Mouse (Mus musculus): ENCODE data around the gene Fkbpl. TPM values are rescaled to one million over a fixed set of nuclear protein-coding genes. Genes with fewer than 3 reads are reported as not detected.

The Fkbpl gene
- total RNA-seq, 2 experiments from 2014 or later = 4.5 to 9.3 TPM

- TF ChIP-seq CTCF (IDR thresholded peaks at IDR 0.05) = no peak
- intact Hi-C loops (cut with DNase I) = loop anchor here (10.0 kb wide), 1 partner anchor 191 kb away; the partner anchor contains the start of genes Dxo and Stk19
- H3K27ac ChIP-seq = no peak overlapping the region
- H3K4me3 ChIP-seq = no peak overlapping the region
- DNase-seq = no peak
Measured at GRCm38 (mm10) chr17:34643379-34643778, 1.2 kb upstream of the Fkbpl start.

GRCm38 (mm10) chr17:34643944-34644343 lies 620 bp upstream of the Fkbpl start:
- peak; percentile 19 for DNase-seq
- intact Hi-C loops (cut with DNase I) = loop anchor here (10.0 kb wide), 1 partner anchor 191 kb away; the partner anchor contains the start of genes Dxo and Stk19
- no peak overlapping the region for H3K27ac ChIP-seq
- no peak for TF ChIP-seq CTCF (IDR thresholded peaks at IDR 0.05)
- peak overlapping the region; percentile 94; the same call in 1 of the 2 replicates for H3K4me3 ChIP-seq

- DNase-seq = peak; percentile 12
- no peak for TF ChIP-seq CTCF (IDR thresholded peaks at IDR 0.05)
- Histone ChIP-seq H3K27ac (peak overlapping the region; percentile 91), H3K4me3 (peak overlapping the region; percentile 94)
- intact Hi-C loops (cut with DNase I) = loop anchor here (10.0 kb wide), 1 partner anchor 189 kb away; the partner anchor contains the start of genes Dxo and Stk19
Measured at GRCm38 (mm10) chr17:34645256-34645829, 779 bp downstream of the Fkbpl start.

GRCm38 (mm10) chr17:34645831-34646511 lies 1.4 kb downstream of the Fkbpl start:
- no peak for TF ChIP-seq CTCF (IDR thresholded peaks at IDR 0.05)
- Histone ChIP-seq H3K4me3 (peak overlapping the region; percentile 94), H3K27ac (peak overlapping the region; percentile 91)
- DNase-seq = peak; percentile 45
- intact Hi-C loops (cut with DNase I) = loop anchor here (10.0 kb wide), 1 partner anchor 189 kb away; the partner anchor contains the start of genes Dxo and Stk19

- peak; percentile 98 for DNase-seq
- peak within 1 kb of the TSS; percentile 94 for H3K4me3 ChIP-seq
- intact Hi-C loops (cut with DNase I) = loop anchor here (10.0 kb wide), 1 partner anchor 188 kb away; the partner anchor contains the start of genes Dxo and Stk19
- peak within 1 kb of the TSS; percentile 92 for H3K27ac ChIP-seq
- no peak for TF ChIP-seq CTCF (IDR thresholded peaks at IDR 0.05)
Measured at GRCm38 (mm10) chr17:34646906-34647787, 2.6 kb downstream of the Fkbpl start, which contains the start of gene Atf6b. TSS of gene Atf6b (plus strand) at chr17:34647146.

GRCm38 (mm10) chr17:34648141-34648890 lies 3.8 kb downstream of the Fkbpl start:
- peak; percentile 16 for DNase-seq
- no peak overlapping the region for H3K27ac ChIP-seq
- no peak for TF ChIP-seq CTCF (IDR thresholded peaks at IDR 0.05)
- intact Hi-C loops (cut with DNase I) = loop anchor here (10.0 kb wide), 1 partner anchor 186 kb away; the partner anchor contains the start of genes Dxo and Stk19
- peak overlapping the region; percentile 94 for H3K4me3 ChIP-seq

GRCm38 (mm10) chr17:34649106-34649864 lies 4.7 kb downstream of the Fkbpl start:
- intact Hi-C loops (cut with DNase I) = loop anchor here (10.0 kb wide), 1 partner anchor 186 kb away; the partner anchor contains the start of genes Dxo and Stk19
- Histone ChIP-seq H3K4me3 (no peak overlapping the region), H3K27ac (no peak overlapping the region)
- DNase-seq = no peak
- TF ChIP-seq CTCF (IDR thresholded peaks at IDR 0.05) = no peak

GRCm38 (mm10) chr17:34650781-34651180 lies 6.2 kb downstream of the Fkbpl start:
- no peak for DNase-seq
- no peak for TF ChIP-seq CTCF (IDR thresholded peaks at IDR 0.05)
- Histone ChIP-seq H3K27ac (no peak overlapping the region), H3K4me3 (no peak overlapping the region)
- intact Hi-C loops (cut with DNase I) = no loop called here

- intact Hi-C loops (cut with DNase I) = no loop called here
Measured at GRCm38 (mm10) chr17:34651507-34652221, 7.1 kb downstream of the Fkbpl start.

GRCm38 (mm10) chr17:34652546-34652945 lies 8.0 kb downstream of the Fkbpl start:
- DNase-seq = peak; percentile 23
- TF ChIP-seq CTCF (IDR thresholded peaks at IDR 0.05) = no peak
- Histone ChIP-seq H3K27ac (no peak overlapping the region), H3K4me3 (no peak overlapping the region)
- intact Hi-C loops (cut with DNase I) = no loop called here

More at GRCm38 (mm10) chr17:34651507-34652221, 7.1 kb downstream of the Fkbpl start:
- TF ChIP-seq CTCF (IDR thresholded peaks at IDR 0.05) = peak; percentile 61
- Histone ChIP-seq H3K27ac (no peak overlapping the region), H3K4me3 (no peak overlapping the region)
- peak; percentile 66 for DNase-seq

Data from gastrocnemius, adult 2 months (tissue).